Mouse (Mus musculus) heart, postnatal 0 days (tissue): Measurements from ENCODE around the gene Dhx16.

Source experiments
- CTCF ChIP-seq: IDR thresholded peaks from 2 replicates; pipeline ENCODE4 v1.5.1; 2016; ENCODE audit warnings: antibody characterized with exemption, control low read depth, low read depth
- EP300 ChIP-seq: IDR thresholded peaks from 2 replicates; pipeline ENCODE4 v1.6.1; 2016; ENCODE audit warnings: antibody characterized with exemption, low read depth

- TF ChIP-seq CTCF (no peak), EP300 (no peak)
These were observed 23.8 kb downstream of the Dhx16 start for GRCm38 (mm10) chr17:35903343-35903991.
